Mouse (Mus musculus) layer of hippocampus, adult 9-11 months (tissue): Measurements from ENCODE around the gene Epb42.
A peak's percentile ranks its signal among the peaks of the same experiment; 100 is the strongest.
"Not testable (repeated sequence)": the region's sequence is repeated elsewhere in the genome, so short reads cannot be mapped to it uniquely, and the experiment has no call there.

Experiments
- DNase-seq: peaks from one replicate; pipeline ENCODE4 v3.0.0; 2022

Gene Epb42

DNA sequence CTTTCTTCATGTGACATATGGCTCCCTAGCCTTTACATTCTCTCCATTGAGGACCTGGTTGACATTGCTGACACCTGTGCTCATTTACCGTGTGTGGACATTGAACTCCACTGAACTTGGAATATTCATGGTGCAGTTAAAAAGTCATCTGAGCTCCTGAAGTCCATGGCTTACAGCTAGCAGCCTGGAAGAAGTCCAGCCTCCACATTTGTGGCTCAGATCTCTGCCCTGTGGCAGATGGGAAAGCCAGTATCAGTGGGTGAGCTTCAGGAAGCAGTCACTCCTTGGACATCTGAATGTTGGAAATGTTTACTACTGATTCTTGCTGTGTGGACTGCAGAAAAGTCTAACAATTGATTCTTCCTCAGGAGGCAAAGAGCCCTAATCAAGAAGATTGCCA is 29.9 kb downstream of the Epb42 start:
- no peak for DNase-seq

DNA sequence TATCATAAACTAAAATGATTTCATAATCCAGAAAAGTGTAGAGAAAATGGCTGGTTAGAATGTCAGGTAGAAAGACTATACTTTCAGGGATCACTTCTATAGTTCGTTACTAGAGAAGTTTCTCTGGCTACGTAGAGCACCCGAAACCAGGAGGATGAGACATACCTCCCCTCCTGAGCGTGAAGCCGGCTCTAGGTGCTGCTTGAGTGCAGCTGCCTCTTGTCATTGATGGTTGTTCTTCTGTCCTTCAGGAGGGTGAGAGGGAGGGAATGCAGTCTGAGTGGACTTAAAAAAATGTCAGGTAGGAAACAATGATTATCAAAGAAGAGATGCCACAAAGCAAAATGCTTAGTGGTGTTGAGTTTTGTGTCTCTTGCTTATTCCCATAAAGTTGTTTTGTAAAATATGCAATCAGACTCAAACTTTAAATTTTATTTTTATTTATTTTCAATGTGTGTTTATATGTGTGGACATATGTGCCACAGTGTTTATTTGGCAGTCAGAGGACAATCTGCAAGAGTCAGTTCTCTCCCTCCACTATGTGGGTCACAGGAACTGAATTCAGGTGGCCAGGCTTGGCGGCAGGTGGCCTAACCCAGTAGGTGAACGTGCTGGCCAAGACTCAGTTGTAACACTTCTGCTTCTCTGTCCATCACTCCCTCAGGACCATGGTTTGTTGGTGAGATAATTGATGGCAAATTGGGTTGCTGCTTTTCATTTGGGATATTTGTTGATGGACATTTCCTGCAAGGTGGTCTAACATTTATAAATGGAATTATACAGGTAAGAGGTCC is 32.7 kb downstream of the Epb42 start:
- no peak for DNase-seq

DNA sequence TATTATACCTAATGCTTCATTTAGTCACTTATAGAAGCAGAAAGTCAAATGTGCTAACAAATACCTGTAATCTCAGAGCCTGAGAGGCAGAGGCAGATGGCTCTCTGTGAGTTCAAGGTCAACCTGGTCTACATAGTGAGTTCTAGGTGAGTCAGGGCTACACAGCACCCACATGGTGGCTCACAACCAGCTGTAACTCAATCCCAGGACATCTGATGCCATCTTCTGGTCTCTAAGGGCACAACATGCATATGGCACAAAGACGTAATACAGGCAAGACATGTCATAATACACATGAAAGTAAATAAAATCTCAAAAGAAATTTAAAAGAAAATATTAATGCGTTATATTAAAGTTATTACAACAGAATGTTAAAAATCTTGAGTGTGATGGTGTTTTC is 33.3 kb downstream of the Epb42 start:
- DNase-seq, result no peak

DNA sequence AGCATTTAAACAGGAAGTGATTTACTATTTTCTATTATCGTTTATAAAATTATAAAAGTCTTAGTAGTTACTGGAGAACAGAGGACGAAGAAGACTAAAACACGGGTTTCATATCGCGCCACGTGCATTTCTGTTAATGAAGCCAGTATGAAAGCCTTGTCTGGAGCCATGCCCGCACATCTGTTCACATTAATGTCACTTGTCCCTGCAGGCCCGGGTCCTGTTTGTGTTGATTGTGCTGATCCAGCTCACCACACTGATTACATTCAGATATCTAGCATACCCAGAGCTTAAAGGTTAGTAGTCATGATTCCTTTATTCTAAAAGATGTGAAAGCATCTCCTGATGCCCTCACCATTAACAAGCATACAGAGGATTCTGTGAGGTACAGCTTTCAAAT is 38.0 kb downstream of the Epb42 start:
- DNase-seq, result no peak

DNA sequence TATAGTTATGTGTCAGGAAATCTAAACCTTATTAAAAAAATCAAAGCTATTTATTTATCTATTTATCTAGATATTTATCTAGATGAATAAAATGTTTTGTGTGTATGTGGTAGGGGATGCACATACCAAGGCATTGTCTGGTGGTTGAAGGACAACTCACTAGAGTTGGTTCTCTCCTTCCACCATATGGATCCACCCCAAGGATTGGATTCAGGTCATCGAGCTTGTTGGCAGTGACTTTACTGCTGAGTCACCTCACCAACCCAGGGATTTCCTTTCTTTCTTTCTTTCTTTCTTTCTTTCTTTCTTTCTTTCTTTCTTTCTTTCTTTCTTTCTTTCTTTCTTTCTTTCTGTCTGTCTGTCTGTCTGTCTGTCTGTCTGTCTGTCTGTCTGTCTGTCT is 40.3 kb downstream of the Epb42 start:
- not testable (repeated sequence) for DNase-seq

DNA sequence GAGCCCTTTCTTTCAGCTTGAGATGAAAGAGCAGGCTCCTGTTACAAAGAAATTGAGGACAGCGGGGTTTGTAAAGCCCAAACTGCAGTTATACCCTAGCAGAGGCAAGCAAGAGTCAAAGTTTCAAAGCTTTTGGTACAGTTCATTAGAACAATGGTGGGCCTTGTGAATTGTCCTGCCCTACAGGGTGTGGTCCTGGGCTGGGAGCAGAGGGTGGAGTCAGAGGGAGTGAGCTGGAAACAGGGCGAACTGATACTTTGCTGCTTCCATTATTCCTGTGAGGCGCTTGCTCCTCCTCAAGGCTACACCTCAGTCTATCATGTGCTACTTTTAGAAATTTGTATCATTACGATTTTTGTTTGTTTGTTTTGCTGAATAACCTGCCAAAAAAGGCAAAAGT is 45.7 kb downstream of the Epb42 start:
- DNase-seq, result no peak

DNA sequence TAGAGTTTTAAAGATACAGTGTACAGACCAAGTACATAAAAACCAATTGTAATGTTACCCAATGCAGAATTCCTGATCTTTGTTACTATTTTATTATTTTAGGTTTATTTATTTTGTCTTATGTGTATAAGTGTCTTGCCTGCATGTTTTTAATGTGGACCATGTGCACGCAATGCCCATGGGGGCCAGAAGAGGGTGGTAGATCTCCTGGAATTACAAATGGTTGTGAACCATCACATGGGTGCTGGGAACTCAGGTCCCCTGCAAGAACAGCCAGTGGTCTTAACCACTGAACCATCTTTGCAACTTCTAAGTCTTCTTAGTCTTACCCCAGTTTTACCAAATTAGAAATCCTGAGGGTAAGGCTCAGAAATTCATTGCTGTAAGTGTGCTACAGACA is 51.6 kb downstream of the Epb42 start:
- DNase-seq, result no peak

DNA sequence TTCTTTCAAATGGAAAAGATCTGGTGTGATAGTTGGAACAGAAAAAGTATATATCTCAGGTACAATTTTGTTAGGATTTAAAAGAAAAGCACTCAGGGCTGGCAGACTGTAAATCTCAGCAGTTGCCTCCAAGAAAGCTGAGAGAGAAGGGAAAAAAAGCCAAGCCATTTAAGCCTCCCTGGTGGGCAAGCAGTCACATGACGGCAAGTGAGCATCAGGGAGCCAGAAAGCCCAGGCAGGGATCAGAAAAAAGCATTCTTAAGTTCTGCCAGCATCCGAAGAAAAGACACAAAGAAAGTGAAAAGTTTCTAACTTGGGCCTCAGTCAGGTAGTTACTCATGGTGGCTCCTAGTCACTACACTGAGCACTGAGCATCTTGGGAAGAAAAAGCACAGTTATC is 53.3 kb downstream of the Epb42 start:
- DNase-seq, result no peak

DNA sequence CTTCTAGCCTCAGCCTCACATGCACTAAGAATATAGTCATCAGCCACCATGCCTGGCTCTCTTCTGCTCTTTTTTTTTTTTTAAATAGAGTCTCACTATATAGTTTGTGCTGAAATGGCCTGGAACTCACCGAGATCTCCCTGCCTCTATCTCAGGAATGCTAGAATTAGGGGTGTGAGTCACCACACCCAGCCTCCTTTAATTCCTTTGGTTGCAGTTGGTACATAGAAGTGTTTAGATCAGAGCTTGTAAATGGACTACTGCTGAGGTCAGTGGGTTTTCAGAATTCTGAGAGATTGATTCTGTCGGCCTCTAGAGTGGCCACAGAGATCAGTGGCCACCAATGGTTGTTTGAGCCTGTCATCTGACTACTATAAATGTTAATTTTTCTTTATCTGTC is 56.0 kb downstream of the Epb42 start:
- DNase-seq, result no peak

DNA sequence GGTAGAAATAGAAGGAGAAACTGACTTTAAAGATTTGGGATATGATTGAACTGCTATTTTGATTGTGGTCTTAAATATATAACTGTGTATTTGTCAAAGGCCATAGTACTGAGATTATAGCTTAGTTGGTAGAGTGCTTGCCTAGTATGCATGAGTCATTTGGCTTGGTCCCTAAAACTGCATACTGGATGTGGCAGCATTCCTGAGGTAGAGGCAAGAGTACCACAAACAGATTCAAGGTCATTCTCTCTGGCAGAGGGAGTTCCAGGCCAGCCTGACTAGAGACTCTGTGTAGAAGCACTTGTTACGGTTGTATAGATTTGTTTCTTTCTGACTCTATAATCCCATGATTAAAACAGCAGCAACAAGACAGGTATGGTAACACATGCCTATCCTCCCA is 57.1 kb downstream of the Epb42 start:
- no peak for DNase-seq

DNA sequence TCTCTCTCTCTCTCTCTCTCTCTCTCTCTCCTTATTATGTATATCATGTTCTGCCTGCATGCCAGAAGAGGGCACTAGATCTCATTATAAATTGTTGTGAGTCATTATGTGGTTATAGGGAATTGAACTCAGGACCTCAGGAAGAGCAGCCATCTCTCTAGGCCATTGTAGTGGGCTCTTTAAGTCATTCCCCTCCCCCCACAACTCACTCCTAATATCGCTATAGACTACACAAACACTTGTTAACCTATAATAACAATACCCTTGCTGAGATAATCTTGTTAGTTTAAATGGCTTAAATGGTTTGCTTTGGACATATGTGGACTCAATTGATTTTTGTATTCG is 58.2 kb downstream of the Epb42 start:
- DNase-seq, result no peak

DNA sequence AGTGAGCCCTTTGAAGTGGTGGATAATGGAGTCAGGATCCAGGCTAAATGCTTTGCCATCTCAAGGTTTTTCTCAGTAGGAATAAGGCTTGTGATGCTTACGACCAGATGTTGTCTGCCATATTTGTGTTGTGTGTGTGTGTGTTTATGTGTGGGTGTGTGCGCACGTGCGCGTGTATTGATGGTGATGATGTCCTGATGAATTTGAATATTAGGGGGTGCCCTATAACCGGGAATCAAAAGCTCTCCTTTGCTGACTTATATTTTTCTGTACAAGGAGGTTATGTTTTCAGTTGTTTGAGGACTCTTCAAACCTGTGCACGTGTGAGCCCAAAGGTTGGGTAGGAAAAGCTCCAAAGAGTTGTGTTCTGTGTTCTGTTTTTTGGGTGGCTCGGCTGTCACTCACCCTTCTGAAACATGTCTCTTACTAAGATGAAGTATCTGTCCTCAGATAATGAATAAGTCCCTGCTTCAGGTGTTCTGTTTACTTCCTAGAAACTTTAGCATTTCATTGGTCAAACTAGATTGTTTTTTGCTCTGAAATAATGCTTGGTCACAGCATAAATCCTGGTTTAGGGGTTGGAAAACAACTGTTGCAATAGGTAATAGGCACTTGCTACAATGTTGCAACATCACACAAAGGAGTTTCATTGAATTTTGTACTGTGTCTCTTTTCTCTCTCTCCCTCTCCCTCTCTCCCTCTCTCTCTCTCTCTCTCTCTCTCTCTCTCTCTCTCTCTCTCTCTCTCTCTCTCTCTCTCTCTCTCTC is 58.8 kb downstream of the Epb42 start:
- no peak for DNase-seq

DNA sequence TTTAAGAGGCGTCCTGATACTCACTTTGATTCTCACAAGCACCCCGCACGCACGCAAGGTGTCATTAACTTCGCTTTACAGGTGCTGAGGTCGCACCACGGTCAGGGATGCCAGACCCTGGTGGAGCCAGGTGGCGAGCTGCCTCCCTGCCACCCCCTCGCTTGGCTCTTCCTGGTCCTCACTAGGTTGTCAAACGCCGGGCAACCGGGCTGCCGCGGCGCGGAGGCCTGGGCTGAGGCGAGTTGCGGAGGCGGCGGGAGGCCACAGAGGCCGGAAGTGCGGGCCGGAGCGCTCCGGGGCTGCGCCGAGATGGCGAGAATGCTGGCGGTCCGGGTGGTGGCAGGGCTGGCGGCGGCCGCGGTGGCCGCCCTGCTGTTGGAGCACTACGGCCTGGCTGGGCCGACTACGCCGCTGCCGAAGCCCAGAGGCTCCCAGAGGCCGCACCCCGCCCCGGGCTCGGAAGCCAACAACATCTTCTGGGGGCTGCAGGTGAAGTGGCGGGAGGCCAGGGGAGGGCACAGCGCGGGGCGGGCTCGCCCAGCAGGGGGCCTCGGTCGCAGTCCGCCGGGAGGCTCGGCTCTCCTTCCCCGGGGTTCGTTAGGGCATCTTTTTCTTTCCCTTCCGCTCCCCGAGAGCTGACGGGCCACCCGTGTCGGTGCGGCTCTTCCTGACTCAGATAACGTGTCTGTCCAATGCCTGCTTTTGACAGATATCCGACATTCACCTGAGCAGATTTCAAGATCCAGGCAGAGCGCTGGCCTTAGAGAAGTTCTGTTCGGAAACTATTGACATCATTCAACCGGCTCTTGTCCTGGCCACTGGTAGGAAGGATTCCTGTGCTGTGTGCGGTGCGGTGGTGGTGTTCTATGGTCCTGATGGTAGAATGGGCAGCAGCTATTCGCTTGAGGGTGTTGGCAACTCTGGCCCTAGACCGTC is 59.6 kb downstream of the Epb42 start, which contains the start of gene Tmem62:
Gene Tmem62, plus strand, starts transcription at position 28 of the 936 bp plus-strand sequence.
- peak; percentile 43 for DNase-seq

DNA sequence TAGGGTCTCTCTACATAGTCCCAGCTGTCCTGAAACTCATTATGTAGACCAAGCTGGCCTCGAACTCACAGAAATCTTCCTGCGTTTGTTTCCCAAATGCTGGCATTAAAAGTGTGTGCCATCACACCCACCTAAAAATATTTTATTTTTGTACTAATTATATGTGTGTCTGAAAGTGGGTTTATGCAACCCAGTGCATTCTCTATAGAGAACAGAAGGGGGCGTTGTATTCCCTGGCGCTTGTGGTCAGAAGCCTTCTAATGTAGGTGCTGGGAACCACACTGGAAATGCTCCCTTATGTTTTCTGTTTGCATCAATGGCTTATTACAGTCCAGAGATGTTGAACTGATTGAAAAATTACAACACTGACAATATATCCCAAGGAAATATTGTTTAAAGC is 60.6 kb downstream of the Epb42 start:
- DNase-seq, result no peak

DNA sequence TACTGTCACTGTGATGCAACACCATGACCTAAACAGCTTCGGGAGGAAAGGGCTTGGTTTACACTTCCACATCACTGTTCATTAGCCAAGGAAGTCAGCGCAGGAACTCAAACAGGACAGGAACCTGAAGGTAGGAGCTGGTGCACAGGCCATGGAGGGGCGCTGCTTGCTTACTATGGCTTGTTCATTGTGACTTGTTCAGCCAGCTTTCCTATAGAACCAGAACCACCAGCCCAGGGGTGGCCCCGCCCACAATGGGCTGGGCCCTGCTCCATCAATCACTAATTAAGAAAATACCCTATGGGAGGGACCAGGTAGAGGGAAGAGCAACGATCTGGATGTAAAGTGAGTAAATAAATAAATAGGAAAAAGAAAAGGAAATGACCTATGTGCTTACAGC is 63.9 kb downstream of the Epb42 start:
- no peak for DNase-seq

DNA sequence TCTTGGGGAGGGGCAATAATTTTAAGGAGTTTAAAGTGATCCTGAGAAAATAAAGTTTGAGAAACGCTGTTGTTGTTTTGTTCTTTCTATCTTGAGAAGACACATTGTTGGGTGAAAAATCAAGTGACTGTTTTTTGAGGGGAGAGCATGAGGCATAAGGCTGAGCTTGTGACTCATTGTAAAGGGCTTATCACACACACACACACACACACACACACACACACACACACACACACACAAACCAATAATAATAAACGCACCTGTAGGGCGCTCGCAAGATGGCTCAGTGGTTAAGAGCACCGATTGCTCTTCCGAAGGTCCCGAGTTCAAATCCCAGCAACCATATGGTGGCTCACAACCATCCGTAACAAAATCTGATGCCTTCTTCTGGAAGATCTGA is 64.6 kb downstream of the Epb42 start:
- DNase-seq, result not testable (repeated sequence)

DNA sequence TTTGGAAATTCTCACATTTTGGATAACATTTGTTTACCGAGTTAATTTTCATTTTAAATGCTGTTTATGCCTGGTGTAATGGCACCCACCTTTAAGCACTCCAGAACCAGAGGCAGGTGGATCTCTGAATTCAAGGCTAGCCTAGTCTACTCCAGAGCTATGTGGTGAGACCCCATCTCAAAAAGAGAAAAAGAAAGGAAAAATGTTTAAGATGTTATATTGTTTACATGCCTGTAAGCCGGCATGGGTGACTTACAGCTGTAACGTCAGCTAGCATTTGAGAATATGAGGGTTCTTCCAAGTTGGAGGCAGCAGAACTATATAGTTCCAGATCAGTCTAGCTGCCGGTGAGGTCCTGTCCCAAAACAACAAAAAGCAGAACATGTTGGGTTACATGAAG is 65.1 kb downstream of the Epb42 start:
- DNase-seq, result no peak

DNA sequence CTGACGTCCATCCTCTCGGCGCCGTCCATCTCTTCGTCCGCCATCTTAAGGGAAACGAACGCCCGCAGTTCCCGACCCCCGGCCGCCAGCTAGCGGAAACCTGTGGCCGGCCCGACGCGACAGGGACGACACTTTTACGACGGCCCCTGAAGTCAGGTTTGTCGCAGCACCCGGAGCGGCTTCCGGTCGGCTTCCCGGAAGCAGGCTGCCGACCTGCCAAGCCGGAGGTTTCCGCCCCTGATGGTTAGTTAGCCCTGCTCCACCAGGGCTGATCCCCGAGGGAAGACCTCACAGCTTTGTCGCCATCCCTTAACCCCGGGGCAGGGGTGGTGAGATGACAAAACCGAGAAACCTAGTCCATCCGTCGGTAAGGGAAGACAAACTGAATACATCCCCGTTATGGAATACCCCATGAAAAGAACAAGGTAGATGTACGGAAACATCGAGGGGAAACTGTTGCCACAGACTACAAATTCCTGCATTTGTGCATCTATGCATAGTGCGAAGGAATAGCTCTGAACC is 66.3 kb downstream of the Epb42 start, which contains the start of gene Ubr1:
Gene Ubr1, minus strand, starts transcription at position 157 of the 522 bp plus-strand sequence.
- peak; percentile 88 for DNase-seq

DNA sequence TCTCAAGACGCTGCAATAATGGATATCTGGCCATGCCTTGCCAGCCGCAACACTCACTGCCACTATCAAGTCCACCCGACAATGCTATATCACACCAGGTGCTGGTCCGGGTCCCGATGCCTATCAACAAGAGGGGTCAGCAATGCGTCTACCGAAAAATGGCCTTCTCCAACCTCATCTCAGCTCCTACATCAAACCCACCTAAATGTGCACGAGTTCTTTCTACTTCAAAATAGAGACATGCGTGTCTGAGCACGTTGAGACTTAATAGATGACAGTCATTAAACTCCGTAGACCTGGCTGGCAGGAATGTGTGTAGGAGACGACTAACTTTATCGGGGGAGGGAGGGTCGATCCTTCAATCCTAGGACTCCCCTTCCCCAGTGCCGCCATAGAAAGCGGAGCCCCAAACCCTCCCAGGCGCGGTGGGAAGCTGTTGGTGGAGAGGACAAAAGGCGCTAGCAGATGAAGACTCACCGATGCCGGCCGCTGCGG is 66.8 kb downstream of the Epb42 start:
- no peak for DNase-seq
